Mouse (Mus musculus) gastrocnemius, adult 18-20 months (tissue): ENCODE measurements at regions not wholly inside any gene's neighbourhood (a gene's known extent, or its start where the extent isn't known, plus 50 kb on each side); places are given as distances from the start of the nearest gene placed in this dataset.

Source experiments
- DNase-seq: peaks from one replicate; pipeline ENCODE4 v3.0.0; 2021; ENCODE audit warnings: low spot score

GRCm38 (mm10) chr10:95124476-95124875 is 179.8 kb upstream of the Plxnc1 start:
- DNase-seq, result no peak

GRCm38 (mm10) chr10:95120007-95120406 is 175.4 kb upstream of the Plxnc1 start:
- DNase-seq, result no peak

- DNase-seq, result no peak
These were observed 174.2 kb upstream of the Plxnc1 start for GRCm38 (mm10) chr10:95118786-95119351.

GRCm38 (mm10) chr10:95117731-95118212 is 173.1 kb upstream of the Plxnc1 start:
- DNase-seq, result no peak

GRCm38 (mm10) chr10:95117041-95117730 is 172.6 kb upstream of the Plxnc1 start:
- DNase-seq, result no peak

- DNase-seq, result no peak
These were observed 172.0 kb upstream of the Plxnc1 start for GRCm38 (mm10) chr10:95116579-95117011.

- no peak for DNase-seq
These were observed 168.3 kb upstream of the Plxnc1 start for GRCm38 (mm10) chr10:95112837-95113388.

GRCm38 (mm10) chr10:95112231-95112774 is 167.7 kb upstream of the Plxnc1 start:
- DNase-seq, result peak; percentile 8

- no peak for DNase-seq
These were observed 166.2 kb upstream of the Plxnc1 start for GRCm38 (mm10) chr10:95110786-95111185.

- no peak for DNase-seq
These were observed 164.9 kb upstream of the Plxnc1 start for GRCm38 (mm10) chr10:95109576-95109975.

GRCm38 (mm10) chr10:95107532-95108251 is 163.1 kb upstream of the Plxnc1 start:
- DNase-seq, result no peak

GRCm38 (mm10) chr10:95103808-95104207 is 159.2 kb upstream of the Plxnc1 start:
- peak; percentile 30 for DNase-seq

- no peak for DNase-seq
These were observed 158.3 kb upstream of the Plxnc1 start for GRCm38 (mm10) chr10:95102981-95103380.

GRCm38 (mm10) chr10:95099906-95100305 is 155.3 kb upstream of the Plxnc1 start:
- peak; percentile 57 for DNase-seq

- no peak for DNase-seq
These were observed 151.2 kb upstream of the Plxnc1 start for GRCm38 (mm10) chr10:95095847-95096246.

GRCm38 (mm10) chr10:95094771-95095170 is 150.1 kb upstream of the Plxnc1 start:
- DNase-seq, result no peak

GRCm38 (mm10) chr10:95093266-95093665 is 148.6 kb upstream of the Plxnc1 start:
- no peak for DNase-seq

GRCm38 (mm10) chr10:95091086-95091485 is 146.5 kb upstream of the Plxnc1 start:
- DNase-seq, result no peak

GRCm38 (mm10) chr10:95090641-95091040 is 146.0 kb upstream of the Plxnc1 start:
- DNase-seq, result no peak

- no peak for DNase-seq
These were observed 145.4 kb upstream of the Plxnc1 start for GRCm38 (mm10) chr10:95090035-95090434.

- peak; percentile 76 for DNase-seq
These were observed 143.4 kb upstream of the Plxnc1 start for GRCm38 (mm10) chr10:95087864-95088570.
